Mouse (Mus musculus): ENCODE measurements around the gene Clec2i. TPM values are rescaled to one million over a fixed set of nuclear protein-coding genes. Genes with fewer than 3 reads are reported as not detected.
A peak's percentile ranks its signal among the peaks of the same experiment; 100 is the strongest.

The Clec2i gene
- total and polyA plus RNA-seq, 2 experiments from 2014 or later: 0.11 TPM; not detected in 1

DNA sequence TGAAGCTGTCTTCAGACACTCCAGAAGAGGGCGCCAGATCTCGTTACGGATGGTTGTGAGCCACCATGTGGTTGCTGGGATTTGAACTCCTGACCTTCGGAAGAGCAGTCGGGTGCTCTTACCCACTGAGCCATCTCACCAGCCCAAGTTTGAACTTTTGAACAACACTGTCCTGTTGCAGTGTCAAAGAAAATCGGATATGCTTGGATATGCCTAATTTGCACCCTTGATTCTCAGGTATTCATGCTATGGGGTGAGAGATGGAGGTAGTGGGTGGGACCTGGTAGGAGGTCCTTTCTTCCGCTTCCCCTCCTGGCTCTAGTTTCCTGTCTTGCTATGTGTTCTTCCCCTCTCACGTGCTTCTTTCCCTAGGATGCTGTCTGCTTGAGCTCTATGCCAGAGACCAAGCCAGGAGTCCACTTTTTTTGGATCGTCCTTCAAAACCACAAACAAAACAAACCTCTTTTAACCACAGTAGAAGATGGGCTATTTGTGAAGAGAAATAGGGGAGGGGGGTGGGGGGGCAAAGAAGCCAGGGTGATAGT is 41.3 kb upstream of the Clec2i start:
- 65% methylated on average over 6 of the region's 9 CpGs for WGBS
- no peak for TF ChIP-seq CTCF (IDR thresholded peaks at IDR 0.05; ENCODE audit: low read depth)

DNA sequence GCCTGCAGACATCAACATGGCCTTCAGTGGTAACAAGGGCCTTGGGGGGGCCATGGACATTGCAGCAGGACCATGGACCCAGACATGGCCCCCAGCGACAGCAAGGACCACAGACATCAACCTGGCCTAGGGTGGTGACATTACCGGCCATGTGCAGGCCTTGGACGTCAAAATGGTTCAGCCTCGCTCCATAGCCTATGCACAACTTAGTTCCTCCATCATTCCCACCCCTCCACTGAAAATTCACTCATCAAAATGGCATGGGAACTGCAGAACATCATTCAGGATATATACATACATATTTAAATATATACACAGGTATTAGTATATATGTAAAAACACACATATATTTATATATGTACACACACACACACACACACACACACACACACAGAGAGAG is 40.0 kb upstream of the Clec2i start:
- no peak for TF ChIP-seq CTCF (IDR thresholded peaks at IDR 0.05; ENCODE audit: low read depth)
- 88% methylated on average over 4 of the region's 4 CpGs for WGBS
- Histone ChIP-seq H3K27ac (ENCODE audit: low read depth, low read length) (no peak overlapping the region), H3K9me3 (ENCODE audit: low read length) (no peaks in the 10 kb centered on the region), H3K27me3 (ENCODE audit: insufficient read depth, low read length) (no peaks in the 10 kb centered on the region), H3K36me3 (ENCODE audit: insufficient read depth) (no peaks in the 10 kb centered on the region), H3K4me1 (ENCODE audit: insufficient read depth) (no peaks in the 10 kb centered on the region), H3K4me3 (ENCODE audit: low read depth, low read length) (no peak overlapping the region), H3K9ac (no peak overlapping the region), H3K4me2 (ENCODE audit: low read depth) (no peak overlapping the region)
- no peak for DNase-seq
- no peak for ATAC-seq

More for the DNA sequence above, 41.3 kb upstream of the Clec2i start:
- Histone ChIP-seq H3K4me2 (ENCODE audit: low read depth) (no peak overlapping the region), H3K4me1 (ENCODE audit: insufficient read depth) (0 out of 2 replicates have a peak, but pooled peaks cover 5% of the 10 kb centered on the region), H3K4me3 (ENCODE audit: low read depth, low read length) (no peak overlapping the region), H3K9ac (no peak overlapping the region), H3K9me3 (ENCODE audit: low read length) (no peaks in the 10 kb centered on the region), H3K27me3 (ENCODE audit: insufficient read depth, low read length) (no peaks in the 10 kb centered on the region), H3K27ac (ENCODE audit: low read depth, low read length) (no peak overlapping the region), H3K36me3 (ENCODE audit: insufficient read depth) (no peaks in the 10 kb centered on the region)
- no peak for ATAC-seq
- DNase-seq: no peak

GRCm38 (mm10) chr6:128849902-128850301 is 37.5 kb upstream of the Clec2i start:
- Histone ChIP-seq H3K27ac (ENCODE audit: low read depth, low read length) (no peak overlapping the region), H3K9ac (no peak overlapping the region), H3K4me3 (ENCODE audit: low read depth, low read length) (no peak overlapping the region), H3K4me2 (ENCODE audit: low read depth) (no peak overlapping the region), H3K9me3 (ENCODE audit: low read length) (no peaks in the 10 kb centered on the region), H3K4me1 (ENCODE audit: insufficient read depth) (no peaks in the 10 kb centered on the region), H3K27me3 (ENCODE audit: insufficient read depth, low read length) (no peaks in the 10 kb centered on the region), H3K36me3 (ENCODE audit: insufficient read depth) (no peaks in the 10 kb centered on the region)
- WGBS: 51% methylated on average over 2 of the region's 2 CpGs
- peak; percentile 76 for DNase-seq
- peak; percentile 75 for TF ChIP-seq CTCF (IDR thresholded peaks at IDR 0.05; ENCODE audit: low read depth)
- peak; percentile 26 for ATAC-seq

GRCm38 (mm10) chr6:128850671-128851070 is 36.7 kb upstream of the Clec2i start:
- WGBS: 81% methylated on average over 2 of the region's 2 CpGs
- Histone ChIP-seq H3K4me3 (ENCODE audit: low read depth, low read length) (no peak overlapping the region), H3K4me1 (ENCODE audit: insufficient read depth) (no peaks in the 10 kb centered on the region), H3K27me3 (ENCODE audit: insufficient read depth, low read length) (no peaks in the 10 kb centered on the region), H3K27ac (ENCODE audit: low read depth, low read length) (no peak overlapping the region), H3K4me2 (ENCODE audit: low read depth) (no peak overlapping the region), H3K36me3 (ENCODE audit: insufficient read depth) (no peaks in the 10 kb centered on the region), H3K9ac (no peak overlapping the region), H3K9me3 (ENCODE audit: low read length) (no peaks in the 10 kb centered on the region)
- ATAC-seq: no peak
- TF ChIP-seq CTCF (IDR thresholded peaks at IDR 0.05; ENCODE audit: low read depth): no peak
- DNase-seq: no peak

DNA sequence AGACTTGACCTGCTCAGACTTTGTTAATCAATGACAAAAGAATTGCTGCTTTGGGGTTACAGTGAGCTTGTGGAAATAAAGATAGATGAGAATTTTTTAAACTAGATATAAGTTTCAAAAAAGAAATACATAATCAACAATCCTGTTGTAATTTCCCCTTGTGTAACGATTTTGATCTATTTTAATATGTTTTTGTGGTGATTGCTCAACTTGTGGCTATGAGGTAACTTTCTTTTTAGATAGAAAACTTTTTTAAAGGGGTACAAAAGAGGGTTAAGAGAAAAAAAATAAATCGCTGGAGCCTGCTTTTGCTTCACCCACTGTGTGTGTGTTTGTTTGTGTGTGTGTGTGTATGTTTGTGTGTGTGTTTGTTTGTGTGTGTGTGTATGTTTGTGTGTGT is 36.2 kb upstream of the Clec2i start:
- Histone ChIP-seq H3K9ac (no peak overlapping the region), H3K4me2 (ENCODE audit: low read depth) (no peak overlapping the region), H3K4me3 (ENCODE audit: low read depth, low read length) (no peak overlapping the region), H3K36me3 (ENCODE audit: insufficient read depth) (no peaks in the 10 kb centered on the region), H3K27me3 (ENCODE audit: insufficient read depth, low read length) (no peaks in the 10 kb centered on the region), H3K9me3 (ENCODE audit: low read length) (no peaks in the 10 kb centered on the region), H3K27ac (ENCODE audit: low read depth, low read length) (no peak overlapping the region), H3K4me1 (ENCODE audit: insufficient read depth) (no peaks in the 10 kb centered on the region)
- no peak for ATAC-seq
- WGBS: 83% methylated on average over 2 of the region's 2 CpGs
- no peak for DNase-seq
- no peak for TF ChIP-seq CTCF (IDR thresholded peaks at IDR 0.05; ENCODE audit: low read depth)

DNA sequence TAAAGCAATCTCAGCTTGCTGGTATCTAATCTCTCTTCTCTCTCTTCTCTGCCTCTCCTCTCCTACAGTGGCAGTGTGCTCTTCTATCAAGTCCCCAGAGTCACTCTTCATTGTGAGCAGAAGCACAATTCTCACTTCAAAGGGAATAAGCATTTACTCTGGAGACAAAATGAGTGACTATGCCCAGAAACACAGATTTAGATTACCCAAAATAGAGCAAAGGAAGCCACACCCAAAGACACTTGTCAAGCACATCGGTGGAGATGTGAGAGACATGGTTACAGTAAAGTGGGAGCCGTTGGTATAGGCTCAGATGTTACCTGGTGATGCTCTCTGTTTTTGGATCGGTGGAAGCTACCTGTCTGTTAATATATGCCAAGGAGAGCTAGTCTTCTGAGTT is 34.6 kb upstream of the Clec2i start:
- ATAC-seq (no peak), DNase-seq (no peak)
- no peak for TF ChIP-seq CTCF (IDR thresholded peaks at IDR 0.05; ENCODE audit: low read depth)
- 80% methylated on average over 3 of the region's 3 CpGs for WGBS
- H3K36me3 ChIP-seq (ENCODE audit: insufficient read depth): no peaks in the 10 kb centered on the region
- H3K9me3 ChIP-seq (ENCODE audit: low read length): no peaks in the 10 kb centered on the region
- no peak overlapping the region for H3K4me3 ChIP-seq (ENCODE audit: low read depth, low read length)
- no peaks in the 10 kb centered on the region for H3K27me3 ChIP-seq (ENCODE audit: insufficient read depth, low read length)
- no peak overlapping the region for H3K9ac ChIP-seq
- no peaks in the 10 kb centered on the region for H3K4me1 ChIP-seq (ENCODE audit: insufficient read depth)
- H3K27ac ChIP-seq (ENCODE audit: low read depth, low read length): no peak overlapping the region
- no peak overlapping the region for H3K4me2 ChIP-seq (ENCODE audit: low read depth)

DNA sequence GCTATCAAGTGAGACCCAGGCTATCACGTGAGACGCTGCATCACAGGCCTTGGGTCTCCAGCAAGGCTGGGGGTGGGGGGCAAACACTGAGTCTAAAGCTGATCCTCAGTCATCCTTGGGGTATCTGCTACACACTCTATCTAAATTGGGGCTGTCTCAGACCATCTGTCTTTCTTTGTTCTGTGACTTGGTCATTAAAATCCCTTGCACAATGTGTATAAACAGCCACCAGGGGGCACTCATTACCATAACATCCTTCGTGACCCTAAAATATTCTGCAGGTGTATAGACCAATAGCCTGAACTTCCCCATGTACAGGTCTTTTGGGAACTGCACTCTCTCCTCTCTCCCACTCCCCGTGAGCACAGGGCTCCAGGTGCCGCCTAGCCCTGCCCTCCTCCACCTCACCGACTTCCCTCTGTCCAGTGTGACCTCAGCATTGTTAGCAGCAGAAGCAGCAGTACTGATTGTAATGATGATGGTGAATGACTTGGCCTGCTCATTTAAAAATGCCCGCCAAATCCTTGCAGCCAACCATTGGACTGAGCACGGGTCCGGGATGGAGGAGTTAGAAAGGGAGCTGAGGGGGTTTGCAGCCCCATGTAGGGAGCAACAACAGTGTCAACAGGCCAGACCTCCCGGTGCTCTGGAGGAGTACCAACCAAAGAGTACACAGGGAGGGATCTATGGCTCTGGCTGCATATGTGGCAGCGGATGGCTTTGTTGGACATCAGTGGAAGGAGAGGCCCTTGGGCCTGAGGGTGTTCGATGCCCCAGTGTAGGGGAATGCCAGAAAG is 33.2 kb upstream of the Clec2i start:
- WGBS: 44% methylated on average over 12 of the region's 12 CpGs
- no peak overlapping the region for H3K4me3 ChIP-seq (ENCODE audit: low read depth, low read length)
- 0 out of 2 replicates have a peak overlapping the region, but pooled peaks have one; percentile 3 for H3K9ac ChIP-seq
- DNase-seq (peak; percentile 69), ATAC-seq (peak; percentile 69)
- no peak overlapping the region for H3K4me2 ChIP-seq (ENCODE audit: low read depth)
- H3K4me1 ChIP-seq (ENCODE audit: insufficient read depth): no peaks in the 10 kb centered on the region
- no peaks in the 10 kb centered on the region for H3K36me3 ChIP-seq (ENCODE audit: insufficient read depth)
- no peaks in the 10 kb centered on the region for H3K9me3 ChIP-seq (ENCODE audit: low read length)
- TF ChIP-seq CTCF (IDR thresholded peaks at IDR 0.05; ENCODE audit: low read depth): peak; percentile 72
- H3K27me3 ChIP-seq (ENCODE audit: insufficient read depth, low read length): no peaks in the 10 kb centered on the region
- no peak overlapping the region for H3K27ac ChIP-seq (ENCODE audit: low read depth, low read length)
